Mouse (Mus musculus): ENCODE measurements around the gene Tmed2.
"Not testable (repeated sequence)": the region's sequence is repeated elsewhere in the genome, so short reads cannot be mapped to it uniquely, and the experiment has no call there.

Tmed2 gene

GRCm38 (mm10) chr5:124528351-124528750 is 12.1 kb upstream of the Tmed2 start:
- no peak for DNase-seq (ENCODE audit: low spot score in 2 of 2)

DNA sequence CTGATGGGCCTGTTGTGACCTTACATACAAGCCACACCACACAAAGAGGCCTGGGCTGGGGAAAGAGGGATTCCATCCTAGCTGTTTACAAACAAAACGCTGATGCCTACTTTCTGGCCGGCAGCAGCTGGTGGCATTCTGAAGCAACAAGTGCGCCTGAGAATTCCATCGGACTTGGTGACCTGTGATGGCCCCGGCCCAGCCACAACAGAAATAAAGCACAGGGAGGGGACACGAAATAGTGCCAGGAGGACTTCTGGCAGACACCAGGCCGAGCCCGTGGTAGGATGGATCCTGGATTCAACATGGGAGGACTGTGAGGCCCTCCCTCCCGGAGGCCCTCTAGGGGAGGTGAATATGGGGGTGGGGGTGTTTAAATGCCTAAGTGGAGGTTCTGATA is 11.7 kb upstream of the Tmed2 start:
- DNase-seq (ENCODE audit: low spot score in 2 of 2): no peak

- no peak for DNase-seq (ENCODE audit: low spot score in 2 of 2)
Measured at GRCm38 (mm10) chr5:124529191-124529651, 11.3 kb upstream of the Tmed2 start.

GRCm38 (mm10) chr5:124529697-124530096 is 10.8 kb upstream of the Tmed2 start:
- no peak for DNase-seq (ENCODE audit: low spot score in 2 of 2)

DNA sequence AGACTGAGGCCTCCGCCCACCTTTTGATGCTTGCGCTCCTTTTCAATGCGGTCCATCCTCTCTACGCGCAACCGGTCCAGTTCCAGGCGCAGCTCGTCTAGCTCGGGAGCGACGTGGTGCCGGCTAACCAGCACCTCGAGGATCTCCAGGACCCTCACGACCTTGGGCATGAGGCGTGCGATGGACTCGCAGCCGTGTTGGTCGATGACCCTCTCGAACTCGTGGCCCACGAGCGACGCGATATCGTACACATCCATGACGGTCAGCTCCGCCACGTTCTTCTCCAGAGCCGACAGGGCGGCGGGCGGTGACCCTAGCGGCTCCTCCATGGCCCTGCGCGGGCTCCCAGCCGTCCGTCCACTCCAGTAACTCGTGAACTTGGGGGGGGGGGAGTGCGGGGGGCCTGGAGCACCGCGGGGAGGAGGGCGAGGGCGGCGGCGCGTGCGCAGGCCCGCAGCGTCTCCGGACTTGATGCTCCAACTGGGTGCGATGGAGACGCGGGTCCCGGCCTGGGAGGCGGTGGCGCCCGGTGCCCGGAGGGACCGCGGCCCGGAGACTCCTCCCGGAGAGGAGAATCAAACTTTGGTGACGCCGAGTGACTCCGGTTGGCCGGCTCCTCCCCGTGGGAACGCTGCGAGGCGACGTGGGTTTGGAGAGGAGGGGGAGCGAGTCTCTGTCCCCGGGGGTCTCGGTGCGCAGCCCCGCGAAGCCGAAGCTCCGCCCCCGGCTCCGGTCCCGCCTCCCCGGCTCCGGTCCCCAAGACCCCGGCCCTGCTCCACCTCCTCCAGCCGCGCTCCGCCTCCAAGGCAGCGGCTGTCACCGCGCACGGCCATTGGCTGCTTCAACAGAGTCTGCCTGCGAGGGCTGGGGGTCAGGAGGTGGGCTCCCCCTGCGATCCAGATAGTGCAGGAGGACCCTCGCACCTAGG is 9.6 kb upstream of the Tmed2 start, which contains the start of gene Rilpl1:
Gene Rilpl1 (minus strand): TSS at position 737 of the 928 bp plus-strand sequence.
- peak; percentile 73 to 80 for DNase-seq (ENCODE audit: low spot score in 2 of 2)

DNA sequence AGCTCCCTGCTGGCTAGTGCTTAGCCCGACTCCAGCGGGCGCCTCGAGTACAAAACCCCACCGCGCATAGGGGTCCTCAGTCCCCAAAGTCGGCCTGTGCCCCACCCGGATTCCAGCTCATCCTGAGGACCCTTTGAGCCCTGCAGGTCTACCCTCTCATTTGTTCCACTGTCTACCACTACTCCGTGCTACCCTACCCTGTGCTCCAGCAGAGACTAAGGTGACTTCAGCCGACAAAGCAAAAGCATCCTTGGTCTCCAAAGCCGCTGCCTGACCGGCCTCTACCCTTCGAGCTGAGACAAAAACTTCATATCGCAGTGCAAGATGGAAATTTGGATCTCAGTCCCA is 8.9 kb upstream of the Tmed2 start:
- DNase-seq (ENCODE audit: low spot score in 2 of 2): no peak

GRCm38 (mm10) chr5:124532451-124532850 is 8.0 kb upstream of the Tmed2 start:
- no peak for DNase-seq (ENCODE audit: low spot score in 2 of 2)

GRCm38 (mm10) chr5:124535016-124535415 is 5.5 kb upstream of the Tmed2 start:
- DNase-seq (ENCODE audit: low spot score in 2 of 2): no peak

DNA sequence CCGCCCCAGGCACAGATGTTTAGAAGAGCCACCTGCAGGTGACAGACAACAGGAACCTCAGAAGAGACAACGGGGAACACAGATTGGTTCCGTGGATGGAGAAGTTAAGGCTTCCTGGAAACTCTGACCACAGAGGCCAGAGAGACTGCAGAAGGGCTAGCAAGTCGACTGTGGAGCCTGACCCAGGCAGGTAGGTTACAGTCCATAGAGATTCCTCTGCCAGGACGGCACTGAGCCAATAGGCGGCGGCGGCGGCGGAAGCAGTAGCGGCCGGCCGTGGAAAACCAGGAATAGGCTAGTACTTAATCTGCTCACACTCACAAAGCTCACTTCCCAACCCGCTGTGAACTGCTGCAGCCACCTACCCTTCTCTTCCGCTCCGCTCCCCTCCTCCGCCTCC is 3.7 kb upstream of the Tmed2 start:
- no peak for DNase-seq (ENCODE audit: low spot score in 2 of 2)

DNA sequence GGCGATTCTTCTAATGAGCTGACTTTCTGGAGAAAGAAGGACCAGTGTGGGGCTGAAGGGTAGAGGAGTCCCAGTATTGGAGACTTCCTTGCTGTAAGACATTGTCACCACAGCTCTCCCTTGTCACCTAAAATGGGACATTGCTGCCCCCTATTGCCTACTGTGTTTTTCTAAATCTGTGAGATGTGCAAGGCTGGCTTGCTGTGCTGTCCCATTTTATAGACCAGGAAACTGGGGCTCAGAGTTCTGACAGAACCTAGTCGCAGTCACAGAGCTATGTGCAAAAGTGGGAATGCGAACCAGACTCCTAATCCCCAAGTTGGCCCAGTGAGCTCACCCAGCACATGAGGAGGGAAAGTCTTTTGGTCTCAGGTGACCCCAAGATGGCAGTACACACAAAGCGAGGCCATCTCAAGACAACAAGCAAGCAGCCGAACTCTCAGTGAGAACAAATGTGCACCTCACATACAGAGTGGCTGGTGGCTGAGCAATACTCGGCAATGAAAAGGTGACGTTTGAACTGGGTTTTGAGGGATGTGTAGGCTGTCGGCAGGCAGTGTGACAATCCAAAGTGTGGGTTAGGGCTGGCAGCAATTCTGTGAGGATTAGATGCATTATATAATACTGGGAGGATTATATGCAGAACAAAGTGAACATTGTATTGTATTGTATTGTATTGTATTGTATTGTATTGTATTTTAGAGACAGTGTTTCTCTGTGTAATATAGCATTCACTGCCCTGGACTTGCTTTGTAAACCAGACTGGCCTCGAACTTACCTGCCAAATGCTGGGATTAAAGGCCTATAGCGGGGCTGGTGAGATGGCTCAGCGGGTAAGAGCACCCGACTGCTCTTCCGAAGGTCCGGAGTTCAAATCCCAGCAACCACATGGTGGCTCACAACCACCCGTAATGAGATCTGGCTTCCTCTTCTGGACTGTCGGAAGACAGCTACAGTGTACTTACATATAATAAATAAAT is 1.4 kb upstream of the Tmed2 start:
- peak; percentile 66 to 78 for DNase-seq (ENCODE audit: low spot score in 2 of 2)

DNA sequence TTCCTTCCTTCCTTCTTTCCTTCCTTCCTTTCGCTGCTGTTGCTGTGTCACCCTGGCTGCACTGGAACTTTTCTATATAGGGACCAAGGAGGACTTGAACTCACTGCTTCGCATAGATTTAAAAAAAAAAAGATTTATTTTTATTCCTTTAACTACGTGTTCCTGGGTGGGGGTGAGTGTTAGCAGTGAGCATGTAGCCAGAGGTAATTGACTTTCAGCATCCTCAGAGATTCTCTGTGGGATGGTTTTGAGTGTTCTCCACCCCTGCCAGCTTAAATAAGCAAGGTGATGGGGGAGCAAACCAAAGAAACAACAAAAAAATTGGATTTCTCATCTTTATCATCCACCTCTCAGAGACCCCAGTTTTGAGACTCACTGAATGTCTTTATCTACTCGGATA is 590 bp upstream of the Tmed2 start:
- DNase-seq (ENCODE audit: low spot score in 2 of 2): no peak

DNA sequence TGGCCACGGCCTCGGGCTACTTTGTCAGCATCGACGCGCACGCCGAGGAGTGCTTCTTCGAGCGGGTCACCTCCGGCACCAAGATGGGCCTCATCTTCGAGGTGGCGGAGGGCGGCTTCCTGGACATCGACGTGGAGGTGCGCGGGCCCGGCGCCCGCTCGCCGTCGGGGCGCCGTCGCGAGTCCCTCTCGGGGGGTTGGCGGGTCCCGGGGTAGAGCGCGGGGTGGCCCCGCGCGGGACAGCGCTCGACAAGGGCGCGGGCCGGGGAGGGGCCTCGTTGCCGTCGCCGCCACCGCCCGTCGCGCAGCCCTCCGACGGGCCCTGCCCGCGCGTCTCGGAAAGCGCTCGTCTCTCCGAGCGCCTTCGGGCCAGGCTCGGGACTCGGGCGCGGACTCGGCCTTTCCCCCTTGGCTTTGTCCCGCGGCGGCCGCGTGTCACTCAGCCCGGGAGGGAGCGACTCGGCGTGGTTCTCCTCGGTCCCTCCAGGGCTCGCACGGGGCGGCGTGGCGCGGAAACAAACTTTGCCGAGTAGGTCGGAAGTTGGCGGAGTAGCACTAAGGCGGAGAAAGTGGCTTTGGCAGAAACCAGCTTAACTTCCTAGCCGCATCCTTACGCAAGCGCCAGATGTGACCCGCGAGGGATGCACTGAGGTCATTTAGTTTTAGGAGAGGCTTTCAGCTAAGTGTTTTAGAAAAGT is 558 bp downstream of the Tmed2 start:
- no peak for DNase-seq (ENCODE audit: low spot score in 2 of 2)

DNA sequence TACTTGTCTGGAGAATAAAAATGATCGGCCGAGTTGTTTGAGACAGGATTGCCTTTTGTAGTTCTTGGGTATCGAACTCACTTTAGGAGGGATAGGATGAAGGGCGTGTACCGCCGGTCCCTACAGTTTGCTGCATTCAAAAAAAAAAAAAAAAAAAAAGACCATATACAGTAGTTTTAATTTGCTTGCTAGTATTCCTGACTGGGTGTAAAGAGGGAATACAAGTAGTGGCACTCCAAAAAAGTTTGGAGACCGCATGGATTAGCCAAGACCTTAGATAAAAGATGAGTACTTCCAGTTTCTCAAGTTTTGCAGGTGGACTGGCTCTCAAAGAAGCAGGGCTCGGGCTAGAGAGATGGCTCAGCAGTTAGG is 1.1 kb downstream of the Tmed2 start:
- no peak for DNase-seq (ENCODE audit: low spot score in 2 of 2)

DNA sequence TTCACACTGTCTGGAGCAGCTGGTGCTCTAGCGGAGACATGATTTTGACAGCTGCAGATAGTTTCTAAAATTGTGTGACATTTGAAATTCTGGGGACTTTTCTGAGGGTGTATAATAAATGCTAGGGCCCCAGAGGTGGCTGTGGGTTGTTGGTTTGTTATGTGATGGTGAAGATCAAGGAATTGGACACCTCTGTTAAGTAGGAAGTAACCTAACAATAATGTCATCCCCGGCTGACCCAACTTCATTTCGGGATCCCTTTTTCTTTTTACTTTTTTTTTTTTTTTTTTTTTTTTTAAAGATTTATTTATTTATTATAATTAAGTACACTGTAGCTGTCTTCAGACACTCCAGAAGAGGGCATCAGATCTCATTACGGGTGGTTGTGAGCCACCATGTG is 10.2 kb downstream of the Tmed2 start:
- DNase-seq (ENCODE audit: low spot score in 2 of 2): not testable (repeated sequence)

DNA sequence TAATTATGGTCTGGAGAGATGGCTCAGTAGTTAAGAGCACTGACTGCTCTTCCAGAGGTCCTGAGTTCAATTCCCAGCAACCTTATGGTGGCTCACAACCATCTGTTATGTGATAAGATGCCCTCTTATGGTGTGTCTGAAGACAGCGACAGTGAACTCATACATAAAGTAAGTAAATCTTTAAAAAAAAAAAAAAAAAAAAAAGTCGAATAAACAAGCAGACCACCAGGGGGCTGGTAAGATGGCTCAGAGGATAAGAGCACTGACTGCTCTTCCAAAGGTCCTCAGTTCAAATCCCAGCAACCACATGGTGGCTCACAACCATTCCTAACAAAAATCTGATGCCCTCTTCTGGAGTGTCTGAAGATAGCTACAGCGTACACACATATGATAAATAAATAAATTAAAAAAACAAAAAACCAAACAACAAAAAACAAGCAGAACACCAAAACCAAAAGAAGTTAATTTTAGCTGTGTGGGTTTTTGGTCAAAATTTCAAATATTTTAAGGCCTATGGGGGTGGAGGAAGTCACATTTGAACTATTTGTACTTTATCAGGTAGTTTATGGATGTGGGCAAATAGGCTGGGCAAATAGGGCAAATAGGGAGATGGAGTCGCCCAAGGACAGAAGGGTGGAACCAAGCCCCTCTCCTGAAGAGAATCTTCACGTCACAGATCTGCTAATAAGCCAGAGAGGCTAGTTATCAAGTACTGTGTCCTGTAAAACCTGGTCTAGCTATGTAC is 11.0 kb downstream of the Tmed2 start:
- not testable (repeated sequence) for DNase-seq (ENCODE audit: low spot score in 2 of 2)

DNA sequence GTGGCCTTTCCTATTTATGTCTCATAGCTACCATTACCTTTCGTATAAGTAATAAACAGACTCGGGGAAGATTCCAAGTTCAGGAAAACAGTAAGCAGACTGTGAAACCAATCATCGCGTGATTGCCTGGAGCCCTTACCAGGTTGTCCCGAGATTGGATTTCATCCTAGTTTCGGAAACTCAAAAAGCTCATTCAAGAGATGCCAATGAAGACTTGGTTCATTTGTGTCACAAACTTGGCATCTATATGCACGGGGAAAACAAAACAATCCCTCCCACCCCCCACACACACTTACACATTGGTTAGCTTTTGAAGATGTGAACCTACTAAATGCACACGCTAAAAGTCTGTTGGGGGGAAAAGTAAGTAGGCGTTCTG is 11.6 kb downstream of the Tmed2 start:
- no peak for DNase-seq (ENCODE audit: low spot score in 2 of 2)

GRCm38 (mm10) chr5:124552558-124553307 is 12.2 kb downstream of the Tmed2 start, which contains the start of gene Ddx55:
Ddx55 (plus strand) TSS chr5:124552864.
- DNase-seq (ENCODE audit: low spot score in 2 of 2): peak; percentile 91 to 93

- DNase-seq (ENCODE audit: low spot score in 2 of 2): no peak
Measured at GRCm38 (mm10) chr5:124553607-124554006, 13.1 kb downstream of the Tmed2 start.

- no peak for DNase-seq (ENCODE audit: low spot score in 2 of 2)
Measured at GRCm38 (mm10) chr5:124555145-124555544, 14.7 kb downstream of the Tmed2 start.

DNA sequence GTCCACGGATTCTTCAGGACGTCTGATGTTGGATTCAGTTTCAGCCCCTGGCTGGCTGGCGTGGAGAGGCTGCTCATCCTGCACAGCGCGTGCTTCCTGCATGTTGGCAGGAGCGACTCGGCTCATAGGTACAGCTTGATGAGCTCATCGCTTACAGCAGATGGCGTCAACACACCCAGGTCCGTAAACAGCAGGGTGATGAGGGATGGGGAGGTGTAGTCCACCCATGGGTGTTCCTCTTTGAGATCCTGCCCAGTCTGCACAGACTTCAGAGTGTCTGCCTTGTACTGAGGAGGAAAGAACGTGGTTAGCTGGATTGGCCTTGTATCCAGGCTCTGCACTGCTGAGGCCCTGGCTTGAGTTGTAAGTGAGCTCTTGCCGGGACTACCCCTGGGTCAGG is 30.6 kb downstream of the Tmed2 start:
- DNase-seq (ENCODE audit: low spot score in 2 of 2): peak; percentile 58 to 70
